Mouse (Mus musculus) CD4-positive, CD25-positive, alpha-beta regulatory T cell, adult 2 months (primary cell): ENCODE data around the gene Mgp.
A peak's percentile ranks its signal among the peaks of the same experiment; 100 is the strongest.

Experiments
- DNase-seq: peaks from one replicate; pipeline ENCODE4 v3.0.0-alpha.2; 2012; ENCODE audit warnings: low read depth, low spot score

The Mgp gene

DNA sequence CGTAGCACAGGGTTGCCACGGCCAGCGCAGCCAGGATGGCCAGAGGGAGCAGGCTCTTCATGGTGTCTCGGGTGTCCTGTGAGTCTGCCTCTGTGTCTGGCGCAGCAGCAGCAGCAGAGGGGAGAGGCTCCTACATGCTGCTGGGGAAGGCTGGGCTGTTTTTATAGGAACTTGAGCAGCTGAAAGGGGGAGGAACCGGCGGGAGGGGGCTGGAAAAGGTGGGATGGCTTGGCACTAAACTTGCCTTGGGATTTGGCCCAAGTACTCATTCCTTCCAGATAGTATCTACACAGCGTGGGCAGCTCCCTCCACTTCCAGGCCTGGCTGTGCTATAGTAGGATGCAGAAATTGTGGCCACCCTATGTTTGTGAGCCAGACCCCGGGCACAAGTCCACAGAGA lies at the start of gene Mgp:
Gene Mgp (minus strand): TSS at position 154 of the 400 bp plus-strand sequence.
- DNase-seq = no peak

DNA sequence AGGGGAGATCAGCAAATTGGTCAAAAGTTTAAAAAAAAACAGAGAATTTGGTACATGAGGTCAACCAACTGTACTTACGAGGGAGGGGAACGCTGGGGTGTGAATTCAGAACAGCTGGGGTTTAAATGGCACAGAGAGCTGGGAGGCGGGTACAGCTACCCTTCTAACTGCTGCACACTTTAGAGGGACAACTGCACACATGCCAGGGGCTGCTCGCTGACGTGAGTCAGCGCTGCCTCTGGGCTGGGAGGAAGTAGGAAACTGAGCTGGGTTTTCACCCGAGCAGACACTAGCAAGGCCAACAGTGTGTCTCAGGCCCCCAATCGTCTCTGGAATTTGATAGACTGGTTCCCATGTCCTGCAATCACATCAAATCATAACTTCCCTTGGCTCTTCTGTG lies 49.4 kb upstream of the Mgp start:
- no peak for DNase-seq

- DNase-seq = no peak
These were observed 47.9 kb upstream of the Mgp start, which contains the start of gene Pde6h for GRCm38 (mm10) chr6:136923532-136923931. TSS of gene Pde6h (plus strand) at chr6:136923832.

DNA sequence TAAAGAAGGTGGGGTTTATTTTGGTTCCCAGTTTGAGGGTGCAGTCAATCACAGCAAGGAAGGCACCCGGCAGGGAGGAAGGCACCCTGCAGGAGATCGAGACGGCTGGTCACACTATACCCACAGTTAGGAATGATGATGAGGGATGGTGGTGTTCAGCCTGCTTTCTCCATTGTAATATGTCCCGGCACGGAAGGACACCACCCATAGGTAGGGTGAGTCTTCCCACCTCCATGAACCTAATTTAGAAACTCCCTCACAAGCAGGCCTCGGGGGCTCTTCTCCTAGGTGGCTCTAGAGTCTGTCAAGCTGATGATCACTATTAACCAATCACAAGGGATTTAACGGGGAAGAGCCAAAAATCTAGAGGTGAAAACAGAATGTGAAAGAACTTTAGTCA lies 47.2 kb upstream of the Mgp start:
- DNase-seq = no peak

DNA sequence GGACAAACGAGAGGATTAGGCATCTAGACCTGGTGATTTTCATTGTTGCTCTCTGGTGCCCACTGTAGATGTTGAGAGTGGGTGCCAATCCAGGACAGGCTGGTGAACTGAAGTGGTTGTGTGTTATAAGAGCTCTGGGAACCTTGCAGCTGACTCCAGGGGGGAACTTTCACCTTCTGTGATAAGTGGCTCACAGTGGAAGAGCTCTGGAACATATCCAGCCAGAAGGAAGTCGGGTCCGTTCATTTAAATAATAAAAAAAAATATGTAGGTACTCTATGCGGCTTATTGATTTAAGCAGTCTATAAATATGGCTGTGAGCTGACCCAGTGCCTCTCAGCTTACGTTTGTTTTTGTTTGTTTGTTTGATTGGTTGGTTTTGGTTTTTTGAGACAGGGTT lies 46.5 kb upstream of the Mgp start, which contains the start of gene Erp27:
Gene Erp27 (minus strand): TSS at position 101 of the 400 bp plus-strand sequence.
- DNase-seq = no peak

- DNase-seq = no peak
These were observed 46.0 kb upstream of the Mgp start for GRCm38 (mm10) chr6:136921601-136922000.

DNA sequence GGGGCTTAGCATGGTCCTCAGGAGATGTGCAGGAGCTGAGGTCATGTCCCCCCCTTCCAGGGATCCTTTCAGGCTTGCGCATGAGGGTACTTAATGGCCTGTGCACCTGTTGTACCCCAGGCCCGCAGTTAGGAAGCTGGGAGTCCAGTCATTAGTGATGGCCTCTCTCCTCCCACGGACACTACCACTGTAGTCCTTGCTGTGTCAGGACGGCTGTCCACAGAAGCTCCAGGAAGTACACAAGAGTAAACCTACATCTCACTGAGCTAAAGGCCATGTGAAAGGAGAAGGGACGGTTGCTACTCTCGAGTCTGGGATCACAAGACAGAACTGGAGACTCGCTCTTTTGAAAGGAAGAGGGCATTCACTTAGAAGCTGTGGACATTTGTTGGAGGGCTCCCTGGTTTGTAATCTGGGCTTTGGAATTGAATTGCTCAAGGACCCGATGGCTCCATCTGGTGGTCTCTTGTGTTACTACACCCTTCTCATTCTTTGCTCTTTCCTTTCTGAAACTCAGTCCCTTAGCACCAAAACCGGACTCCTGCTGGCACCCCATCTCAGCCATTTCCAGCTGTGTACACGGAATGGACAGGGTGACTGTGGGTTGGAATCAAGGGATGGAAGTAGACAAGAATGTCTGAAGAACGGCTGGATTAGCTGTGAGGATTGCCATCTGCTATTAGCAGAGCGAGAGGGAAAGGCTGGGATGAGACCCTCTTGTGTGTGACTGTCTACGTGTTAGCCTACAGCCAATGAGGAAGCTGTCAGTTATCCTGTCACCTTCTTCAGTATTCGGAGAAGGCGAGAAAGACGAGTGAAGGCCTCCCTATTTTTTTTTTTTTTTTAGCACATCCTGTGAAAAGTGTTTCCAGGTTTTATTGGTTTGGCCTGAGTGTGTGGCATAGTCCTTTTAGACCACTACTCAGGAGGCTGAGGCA lies 45.0 kb upstream of the Mgp start:
- DNase-seq = peak; percentile 84

GRCm38 (mm10) chr6:136917885-136918284 lies 42.3 kb upstream of the Mgp start:
- DNase-seq = no peak

- no peak for DNase-seq
These were observed 40.2 kb upstream of the Mgp start for GRCm38 (mm10) chr6:136915721-136916395.

GRCm38 (mm10) chr6:136914234-136914633 lies 38.6 kb upstream of the Mgp start:
- no peak for DNase-seq

DNA sequence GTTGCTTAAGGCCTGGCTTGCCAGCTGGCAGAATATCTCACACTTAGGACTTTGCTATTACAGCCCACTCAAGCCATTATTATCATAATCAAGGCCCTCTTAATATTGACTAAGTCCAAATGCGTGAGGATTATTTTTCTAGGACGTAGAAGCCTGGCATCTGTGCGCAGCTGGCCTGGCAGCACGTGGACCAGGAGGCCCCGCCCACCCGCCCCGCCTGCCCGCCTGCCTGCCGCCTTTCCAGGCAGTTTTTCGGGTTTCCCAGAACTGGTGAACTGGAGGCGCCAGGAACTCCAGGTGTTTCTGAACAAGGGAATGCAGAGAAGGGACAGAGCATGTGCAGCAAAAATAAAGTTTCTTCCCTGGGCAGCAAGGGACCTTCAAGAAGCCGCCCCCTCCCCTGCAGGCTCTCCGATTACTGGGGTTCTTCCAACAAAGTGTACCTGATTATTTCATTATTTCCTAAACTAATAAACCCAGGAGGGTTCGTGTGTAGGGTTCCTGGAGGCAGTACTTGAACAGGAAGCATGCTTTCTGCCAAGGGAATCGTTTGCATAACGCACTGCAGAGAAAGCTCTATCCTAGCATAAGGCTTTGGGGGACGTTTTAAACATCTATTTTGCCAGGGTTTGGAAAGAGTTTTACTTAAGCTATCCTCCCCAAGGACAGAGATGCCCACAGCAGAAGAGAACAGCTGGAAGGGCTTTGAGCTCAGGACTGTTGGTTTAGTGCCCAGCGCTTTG lies 37.9 kb upstream of the Mgp start:
- DNase-seq = no peak

DNA sequence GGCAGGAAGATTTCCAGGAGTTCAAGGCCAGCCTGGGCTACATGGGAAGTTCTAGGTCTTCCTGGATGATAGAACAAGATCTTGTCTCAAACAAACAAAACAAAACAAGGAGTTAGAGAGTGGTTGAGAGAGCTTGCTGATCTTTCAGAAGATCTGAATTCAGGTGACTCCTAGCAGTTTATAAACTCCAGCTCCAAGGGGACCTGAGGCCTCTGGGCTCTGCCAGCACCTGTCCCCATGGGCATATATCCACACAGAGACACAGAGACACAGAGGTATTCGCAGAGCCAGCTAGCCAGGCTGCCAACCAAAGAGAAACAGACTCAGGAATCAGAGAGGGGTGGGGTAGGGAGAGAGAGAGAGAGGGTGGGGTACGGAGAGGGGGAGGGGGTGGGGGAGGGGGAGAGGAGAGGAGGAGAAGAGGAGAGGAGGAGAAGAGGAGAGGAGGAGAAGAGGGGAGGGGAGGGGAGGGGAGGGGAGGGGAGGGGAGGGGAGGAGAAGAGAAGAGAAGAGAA lies 37.2 kb upstream of the Mgp start:
- no peak for DNase-seq

DNA sequence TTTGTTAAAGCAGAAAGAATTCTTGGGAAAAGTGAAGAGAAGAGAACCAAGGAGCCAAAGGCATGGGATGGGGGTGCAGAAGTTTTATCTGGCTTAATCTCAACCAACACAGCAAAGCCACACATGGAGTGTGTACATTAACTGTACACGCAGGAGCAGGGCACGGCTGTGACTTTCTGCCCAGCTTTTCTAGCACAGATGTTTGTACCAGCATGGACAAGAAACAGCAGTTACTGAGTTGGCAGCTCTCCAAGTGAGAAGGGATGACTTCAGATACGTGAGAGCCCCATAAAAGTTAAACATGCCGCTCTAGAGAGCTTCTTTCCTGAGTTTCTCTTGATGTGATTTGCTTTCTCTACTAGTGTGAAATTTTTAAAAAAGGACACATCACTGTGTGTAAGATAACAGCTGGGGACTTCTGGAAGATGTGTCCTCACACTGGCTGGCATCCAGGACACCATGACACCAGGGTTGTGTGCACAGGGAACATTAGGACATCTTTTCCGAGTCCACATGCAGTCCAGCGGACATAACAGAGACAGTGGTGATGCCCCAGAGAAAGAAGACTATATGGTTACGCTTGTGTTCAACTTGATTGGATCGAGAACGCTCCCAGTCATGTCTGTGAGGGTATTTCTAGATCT lies 34.7 kb upstream of the Mgp start:
- DNase-seq = no peak

- no peak for DNase-seq
These were observed 31.3 kb upstream of the Mgp start for GRCm38 (mm10) chr6:136906937-136907293.

GRCm38 (mm10) chr6:136906283-136906936 lies 30.8 kb upstream of the Mgp start:
- DNase-seq = no peak

DNA sequence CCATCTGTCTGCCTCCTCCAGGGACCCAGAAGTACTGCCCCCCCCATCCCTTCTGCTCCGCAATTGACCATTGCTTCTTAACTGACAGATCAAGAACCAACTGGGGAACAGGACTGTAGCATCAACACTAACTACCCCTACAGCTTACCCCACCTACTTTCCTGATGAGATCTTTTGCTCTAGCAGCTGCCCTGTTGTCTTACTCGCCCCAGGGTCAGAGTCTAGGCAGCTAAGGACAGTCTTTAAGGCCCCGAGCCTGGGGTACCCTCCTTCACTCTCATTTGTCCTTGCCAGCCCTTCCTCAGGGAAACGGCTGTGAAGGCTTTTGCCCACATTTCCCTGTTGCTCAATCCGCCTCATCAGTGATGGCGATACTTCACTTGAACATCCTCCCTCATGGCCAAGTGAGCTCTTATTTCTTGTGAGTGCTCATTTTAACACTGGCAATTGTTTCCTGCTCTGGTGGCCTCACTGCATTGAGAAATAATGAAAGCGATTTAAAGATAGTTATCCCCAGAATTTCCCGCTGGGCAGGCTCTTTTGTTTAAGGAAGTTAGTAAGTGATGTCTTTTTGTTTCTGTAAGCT lies 28.4 kb upstream of the Mgp start:
- DNase-seq = no peak

- DNase-seq = peak; percentile 35
These were observed 26.9 kb upstream of the Mgp start for GRCm38 (mm10) chr6:136902527-136902926.

- DNase-seq = no peak
These were observed 25.4 kb upstream of the Mgp start for GRCm38 (mm10) chr6:136901010-136901409.

DNA sequence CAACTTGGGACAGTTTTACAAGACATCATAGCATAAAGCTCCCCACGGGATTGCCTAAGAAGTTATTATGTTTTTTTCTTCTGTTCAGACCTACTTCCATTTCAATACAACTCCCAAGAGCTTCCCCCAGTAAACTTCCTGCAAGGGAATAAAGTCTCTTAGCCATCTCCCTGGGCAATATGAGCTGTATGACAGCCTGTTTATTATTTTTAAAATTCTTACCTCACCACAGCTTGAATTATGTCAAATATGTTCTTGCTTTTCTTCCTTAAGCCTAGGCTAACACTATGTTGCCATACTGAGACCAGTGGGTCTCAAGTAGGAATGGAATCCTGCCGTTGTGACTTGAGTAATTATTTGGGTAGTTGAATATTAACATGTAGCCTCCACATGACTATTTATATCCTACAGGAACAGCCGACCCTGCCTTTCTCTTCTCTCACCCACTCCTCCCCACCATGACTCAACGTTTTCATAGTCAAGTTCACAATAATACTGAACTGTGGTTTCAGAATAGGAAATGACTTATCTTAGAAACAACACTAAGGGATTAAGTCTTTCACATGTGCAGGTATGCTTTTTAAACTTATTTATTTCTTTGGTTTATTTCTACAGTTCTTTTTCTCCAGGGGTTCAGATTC lies 24.9 kb upstream of the Mgp start:
- DNase-seq = no peak

- DNase-seq = peak; percentile 40
These were observed 23.3 kb upstream of the Mgp start for GRCm38 (mm10) chr6:136898954-136899353.
